In genomic region chr5:45101777-45102176, GRCm38 (mm10) we compare ENCODE assay signal across 18 mouse cellular contexts.
A peak's percentile ranks its signal among the peaks of the same experiment; 100 is the strongest.
DNase-seq lines count a peak whose midpoint lies in the region; ATAC-seq and TF ChIP-seq lines count a peak whose summit lies in the region.
"Had no signal": no experiment of that assay in that cellular context is flagged by ENCODE, and none has a peak within 500 bp of the region (broad histone marks: within the 10 kb centered on the region; RNA-seq: fewer than 3 reads in every experiment).

No protein-coding gene starts in this region.

- no peaks in the 10 kb centered on the region for H3K9me3 ChIP-seq in forebrain, embryonic 16.5 days (ENCODE audit: control insufficient read depth, low read length)
- no peaks in the 10 kb centered on the region for H3K9me3 ChIP-seq in forebrain, embryonic 11.5 days (ENCODE audit: control insufficient read depth, low read length)
- no peaks in the 10 kb centered on the region for H3K9me3 ChIP-seq in lung, postnatal 0 days (ENCODE audit: low read length)
- no peaks in the 10 kb centered on the region for H3K9me3 ChIP-seq in hindbrain, embryonic 14.5 days (ENCODE audit: control insufficient read depth, low read length)
- H3K9me3 ChIP-seq: embryonic facial prominence, embryonic 12.5 days; heart, embryonic 13.5 days; limb, embryonic 15.5 days; liver, embryonic 15.5 days had no signal

- no peak overlapping the region for H3ac ChIP-seq in myocyte (ENCODE audit: control insufficient read depth, insufficient read length)

- TF ChIP-seq POLR2A in myocyte (IDR thresholded peaks at IDR 0.05; ENCODE audit: insufficient read length, low read depth) = no peak

- WGBS in forebrain, embryonic 16.5 days = 39% methylated on average over 4 of the region's 4 CpGs
- WGBS in forebrain, embryonic 11.5 days = 74% methylated on average over 4 of the region's 4 CpGs
- WGBS in lung, postnatal 0 days = 48% methylated on average over 4 of the region's 4 CpGs
- 29% methylated on average over 4 of the region's 4 CpGs for WGBS in hindbrain, embryonic 14.5 days

- no peak overlapping the region for H3K4me2 ChIP-seq in forebrain, embryonic 16.5 days (ENCODE audit: low read length)
- no peak overlapping the region for H3K4me2 ChIP-seq in forebrain, embryonic 11.5 days (ENCODE audit: low read depth, low read length, severe bottlenecking)
- no peak overlapping the region for H3K4me2 ChIP-seq in lung, postnatal 0 days (replicated peaks; ENCODE audit: low read depth, low read length)
- no peak overlapping the region for H3K4me2 ChIP-seq in hindbrain, embryonic 14.5 days (replicated peaks)
- H3K4me2 ChIP-seq in myocyte (ENCODE audit: low read depth) = peak overlapping the region; percentile 72
- H3K4me2 ChIP-seq: embryonic facial prominence, embryonic 12.5 days; heart, embryonic 13.5 days; limb, embryonic 15.5 days; liver, embryonic 15.5 days had no signal

- H3K79me2 ChIP-seq in myocyte (ENCODE audit: control insufficient read depth, insufficient read depth) = no peaks in the 10 kb centered on the region

- H3K9ac ChIP-seq in forebrain, embryonic 16.5 days (replicated peaks; ENCODE audit: low read depth, low read length) = no peak overlapping the region
- no peak overlapping the region for H3K9ac ChIP-seq in forebrain, embryonic 11.5 days (ENCODE audit: low read length)
- H3K9ac ChIP-seq in lung, postnatal 0 days (replicated peaks; ENCODE audit: low read depth) = no peak overlapping the region
- H3K9ac ChIP-seq in hindbrain, embryonic 14.5 days = no peak overlapping the region
- H3K9ac ChIP-seq: embryonic facial prominence, embryonic 12.5 days; heart, embryonic 13.5 days; limb, embryonic 15.5 days; liver, embryonic 15.5 days had no signal

- H3K36me3 ChIP-seq in forebrain, embryonic 16.5 days (ENCODE audit: control insufficient read depth, insufficient read depth) = no peaks in the 10 kb centered on the region
- no peaks in the 10 kb centered on the region for H3K36me3 ChIP-seq in forebrain, embryonic 11.5 days (ENCODE audit: control insufficient read depth, insufficient read depth, low read length)
- no peaks in the 10 kb centered on the region for H3K36me3 ChIP-seq in lung, postnatal 0 days (ENCODE audit: insufficient read depth, low read length)
- no peaks in the 10 kb centered on the region for H3K36me3 ChIP-seq in hindbrain, embryonic 14.5 days (replicated peaks; ENCODE audit: control insufficient read depth, insufficient read depth)
- H3K36me3 ChIP-seq in myocyte (ENCODE audit: control insufficient read depth, insufficient read depth) = no peaks in the 10 kb centered on the region
- H3K36me3 ChIP-seq: embryonic facial prominence, embryonic 12.5 days; heart, embryonic 13.5 days; limb, embryonic 15.5 days; liver, embryonic 15.5 days had no signal

- no peaks in the 10 kb centered on the region for H3K27me3 ChIP-seq in forebrain, embryonic 16.5 days (replicated peaks; ENCODE audit: control insufficient read depth, insufficient read depth, low read length)
- H3K27me3 ChIP-seq in forebrain, embryonic 11.5 days (ENCODE audit: control insufficient read depth, insufficient read depth, low read length) = no peaks in the 10 kb centered on the region
- H3K27me3 ChIP-seq in lung, postnatal 0 days (replicated peaks; ENCODE audit: insufficient read depth, low read length) = no peaks in the 10 kb centered on the region
- no peaks in the 10 kb centered on the region for H3K27me3 ChIP-seq in hindbrain, embryonic 14.5 days (ENCODE audit: control insufficient read depth, insufficient read depth, low read length)
- H3K27me3 ChIP-seq in myocyte (ENCODE audit: control insufficient read depth, insufficient read depth, insufficient read length) = no peaks in the 10 kb centered on the region
- H3K27me3 ChIP-seq: CH12.LX; embryonic facial prominence, embryonic 12.5 days; heart, embryonic 13.5 days; limb, embryonic 15.5 days; liver, embryonic 15.5 days had no signal

- TF ChIP-seq CTCF in lung, postnatal 0 days (IDR thresholded peaks at IDR 0.05) = no peak

- H3K4me1 ChIP-seq in forebrain, embryonic 16.5 days (replicated peaks; ENCODE audit: control insufficient read depth, insufficient read depth, low read length) = peaks cover 31% of the 10 kb centered on the region
- H3K4me1 ChIP-seq in forebrain, embryonic 11.5 days (replicated peaks; ENCODE audit: control insufficient read depth, insufficient read depth, low read length) = no peaks in the 10 kb centered on the region
- no peaks in the 10 kb centered on the region for H3K4me1 ChIP-seq in lung, postnatal 0 days (ENCODE audit: insufficient read depth, low read depth, low read length)
- H3K4me1 ChIP-seq in hindbrain, embryonic 14.5 days (replicated peaks; ENCODE audit: control insufficient read depth, insufficient read depth, low read length) = peaks cover 42% of the 10 kb centered on the region
- H3K4me1 ChIP-seq: heart, embryonic 13.5 days; liver, embryonic 15.5 days had no signal

- no peak for DNase-seq in forebrain, embryonic 11.5 days (ENCODE audit: low spot score)
- DNase-seq in lung, postnatal 0 days (ENCODE audit: low spot score) = peak; percentile 50
- no peak for DNase-seq in lung, postnatal 4 days
- peak; percentile 35 for DNase-seq in hindbrain, embryonic 14.5 days (ENCODE audit: low spot score)
- DNase-seq in testis, postnatal 14 days (ENCODE audit: low spot score) = no peak
- no peak for DNase-seq in heart, adult 8-10 months (ENCODE audit: low spot score)
- DNase-seq: cerebellum, adult 9-10 months; kidney, adult 8-10 months; kidney, postnatal 14 days; retina, postnatal 1 day; thymus, postnatal 14 days had no signal

- TF ChIP-seq EP300 in lung, postnatal 0 days (IDR thresholded peaks at IDR 0.05) = 0 out of 2 replicates have a peak, but pooled peaks have one; percentile 4

- 0 out of 2 replicates have a peak overlapping the region, but pooled peaks have one; percentile 20 for H3K27ac ChIP-seq in forebrain, embryonic 16.5 days (ENCODE audit: low read length)
- H3K27ac ChIP-seq in forebrain, embryonic 11.5 days (ENCODE audit: low read depth, low read length) = no peak overlapping the region
- H3K27ac ChIP-seq in lung, postnatal 0 days (ENCODE audit: low read length) = no peak overlapping the region
- H3K27ac ChIP-seq in hindbrain, embryonic 14.5 days = peak overlapping the region; percentile 67
- H3K27ac ChIP-seq: embryonic facial prominence, embryonic 12.5 days; heart, embryonic 13.5 days; limb, embryonic 15.5 days; liver, embryonic 15.5 days had no signal

- H3K4me3 ChIP-seq in forebrain, embryonic 16.5 days (replicated peaks; ENCODE audit: low read length) = no peak overlapping the region
- no peak overlapping the region for H3K4me3 ChIP-seq in forebrain, embryonic 11.5 days (ENCODE audit: low read depth, low read length)
- no peak overlapping the region for H3K4me3 ChIP-seq in lung, postnatal 0 days (ENCODE audit: low read depth, low read length)
- no peak overlapping the region for H3K4me3 ChIP-seq in hindbrain, embryonic 14.5 days (replicated peaks; ENCODE audit: low read length)
- no peak overlapping the region for H3K4me3 ChIP-seq in myocyte
- H3K4me3 ChIP-seq: embryonic facial prominence, embryonic 12.5 days; heart, embryonic 13.5 days; limb, embryonic 15.5 days; liver, embryonic 15.5 days had no signal

- ATAC-seq in forebrain, embryonic 16.5 days = 0 out of 2 replicates have a peak, but pooled peaks have one; percentile 16
- no peak for ATAC-seq in forebrain, embryonic 11.5 days (replicated peaks; ENCODE audit: low FRiP score)
- ATAC-seq in lung, postnatal 0 days = no peak
- 0 out of 2 replicates have a peak, but pooled peaks have one; percentile 31 for ATAC-seq in hindbrain, embryonic 14.5 days (ENCODE audit: low FRiP score)

TF ChIP-seq in myocyte, 11 proteins besides CTCF, POLR2A, EP300 and RAD21:
- no peak for TF ChIP-seq REST (IDR thresholded peaks at IDR 0.05; ENCODE audit: insufficient read depth, insufficient read length)
- TF ChIP-seq SRF (IDR thresholded peaks at IDR 0.05; ENCODE audit: control insufficient read depth, insufficient read length, low read depth) = no peak
- no peak for TF ChIP-seq MYOD1 (IDR thresholded peaks at IDR 0.05; ENCODE audit: control insufficient read depth in 1 of 3, insufficient read length in 2 of 3, low read depth in 2 of 3)
- no peak for TF ChIP-seq POLR2AphosphoS2 (IDR thresholded peaks at IDR 0.05; ENCODE audit: insufficient read length, low read depth)
- no peak for TF ChIP-seq USF1 (IDR thresholded peaks at IDR 0.05; ENCODE audit: low read depth)
- TF ChIP-seq TCF12 (IDR thresholded peaks at IDR 0.05; ENCODE audit: insufficient read depth, poor library complexity, severe bottlenecking) = no peak
- no peak for TF ChIP-seq MYOG (IDR thresholded peaks at IDR 0.05; ENCODE audit: control insufficient read depth in 1 of 3, insufficient read depth in 1 of 3, insufficient read length in 2 of 3, low read depth in 2 of 3)

Comparison
In these comparisons a context has a peak if more than half of its experiments do, and no peak if none do; other contexts are left out.
1. ATAC-seq: peak in forebrain, embryonic 16.5 days (single experiment) and hindbrain, embryonic 14.5 days (single experiment); none in forebrain, embryonic 11.5 days (single experiment) and lung, postnatal 0 days (single experiment).
2. H3K27ac ChIP-seq: peak in forebrain, embryonic 16.5 days (single experiment) and hindbrain, embryonic 14.5 days (single experiment); none in forebrain, embryonic 11.5 days (single experiment) and lung, postnatal 0 days (single experiment).
3. DNase-seq: peak in lung, postnatal 0 days (single experiment) and hindbrain, embryonic 14.5 days (single experiment); none in forebrain, embryonic 11.5 days (single experiment), lung, postnatal 4 days (0 of 2), testis, postnatal 14 days (single experiment) and heart, adult 8-10 months (single experiment).